Mouse (Mus musculus): ENCODE measurements around the gene Srp72. TPM values are rescaled to one million over a fixed set of nuclear protein-coding genes. Genes with fewer than 3 reads are reported as not detected.

Gene Srp72
- polyA plus RNA-seq, 1 experiment from 2014 or later, result 70.0 TPM

GRCm38 (mm10) chr5:76951106-76952027 lies 23.1 kb upstream of the Srp72 start, which contains the start of the genes Paics and Ppat:
TSS of gene Paics (plus strand) at chr5:76951307.
TSS of gene Ppat (minus strand) at chr5:76951578.
- WGBS, result under 1% methylated on average over 75 of the region's 81 CpGs
- DNase-seq (ENCODE audit: low spot score), result peak; percentile 100
- TF ChIP-seq CTCF (IDR thresholded peaks at IDR 0.05; ENCODE audit: low read depth), result peak; percentile 34

GRCm38 (mm10) chr5:76952112-76953040 lies 22.1 kb upstream of the Srp72 start:
- H3K4me3 ChIP-seq (replicated peaks; ENCODE audit: low read depth, low read length), result peak overlapping the region; percentile 68
- H3K4me2 ChIP-seq (ENCODE audit: low read length), result peak overlapping the region; percentile 92
- H3K4me1 ChIP-seq (replicated peaks; ENCODE audit: insufficient read depth, low read length), result peaks cover 2% of the 10 kb centered on the region; the same call in 1 of the 2 replicates
- H3K9ac ChIP-seq (ENCODE audit: low read depth, low read length), result peak overlapping the region; percentile 72
- H3K36me3 ChIP-seq (ENCODE audit: insufficient read depth, low read length), result peaks cover 15% of the 10 kb centered on the region
- no peaks in the 10 kb centered on the region for H3K9me3 ChIP-seq (replicated peaks; ENCODE audit: low read length)
- H3K27me3 ChIP-seq (ENCODE audit: insufficient read depth, low read length), result no peaks in the 10 kb centered on the region
- WGBS, result 13% methylated on average over 7 of the region's 7 CpGs
- TF ChIP-seq CTCF (IDR thresholded peaks at IDR 0.05; ENCODE audit: low read depth), result no peak
- no peak for ATAC-seq (replicated peaks; ENCODE audit: low FRiP score, low read depth)
- DNase-seq (ENCODE audit: low spot score), result peak; percentile 44
- H3K27ac ChIP-seq, result peak overlapping the region; percentile 90

More at GRCm38 (mm10) chr5:76951106-76952027, 23.1 kb upstream of the Srp72 start, which contains the start of the genes Paics and Ppat:
- H3K4me3 ChIP-seq (replicated peaks; ENCODE audit: low read depth, low read length), result peak within 1 kb of the TSS; percentile 68
- H3K36me3 ChIP-seq (ENCODE audit: insufficient read depth, low read length), result 0 out of 2 replicates have a peak, but pooled peaks cover 6% of the 10 kb centered on the region
- ATAC-seq (replicated peaks; ENCODE audit: low FRiP score, low read depth), result peak; percentile 97
- H3K9ac ChIP-seq (ENCODE audit: low read depth, low read length), result peak within 1 kb of the TSS; percentile 72
- H3K27me3 ChIP-seq (ENCODE audit: insufficient read depth, low read length), result no peaks in the 10 kb centered on the region
- H3K27ac ChIP-seq, result peak within 1 kb of the TSS; percentile 90
- peak within 1 kb of the TSS; percentile 92 for H3K4me2 ChIP-seq (ENCODE audit: low read length)
- no peaks in the 10 kb centered on the region for H3K9me3 ChIP-seq (replicated peaks; ENCODE audit: low read length)
- peaks cover 7% of the 10 kb centered on the region; the same call in 1 of the 2 replicates for H3K4me1 ChIP-seq (replicated peaks; ENCODE audit: insufficient read depth, low read length)

GRCm38 (mm10) chr5:76953794-76954193 lies 20.7 kb upstream of the Srp72 start:
- WGBS, result 66% methylated on average over 3 of the region's 3 CpGs
- H3K4me3 ChIP-seq (replicated peaks; ENCODE audit: low read depth, low read length), result no peak overlapping the region
- TF ChIP-seq CTCF (IDR thresholded peaks at IDR 0.05; ENCODE audit: low read depth), result no peak
- H3K4me2 ChIP-seq (ENCODE audit: low read length), result no peak overlapping the region
- H3K36me3 ChIP-seq (ENCODE audit: insufficient read depth, low read length), result peaks cover 27% of the 10 kb centered on the region
- 0 out of 2 replicates have a peak overlapping the region, but pooled peaks have one; percentile 18 for H3K9ac ChIP-seq (ENCODE audit: low read depth, low read length)
- no peaks in the 10 kb centered on the region for H3K4me1 ChIP-seq (replicated peaks; ENCODE audit: insufficient read depth, low read length)
- ATAC-seq (replicated peaks; ENCODE audit: low FRiP score, low read depth) (no peak), DNase-seq (ENCODE audit: low spot score) (no peak)
- H3K27ac ChIP-seq, result no peak overlapping the region
- no peaks in the 10 kb centered on the region for H3K9me3 ChIP-seq (replicated peaks; ENCODE audit: low read length)
- H3K27me3 ChIP-seq (ENCODE audit: insufficient read depth, low read length), result no peaks in the 10 kb centered on the region

GRCm38 (mm10) chr5:76954271-76954900 lies 20.1 kb upstream of the Srp72 start:
- H3K4me2 ChIP-seq (ENCODE audit: low read length), result no peak overlapping the region
- H3K9me3 ChIP-seq (replicated peaks; ENCODE audit: low read length), result no peaks in the 10 kb centered on the region
- H3K9ac ChIP-seq (ENCODE audit: low read depth, low read length), result 0 out of 2 replicates have a peak overlapping the region, but pooled peaks have one; percentile 18
- ATAC-seq (replicated peaks; ENCODE audit: low FRiP score, low read depth) (no peak), DNase-seq (ENCODE audit: low spot score) (no peak)
- no peak overlapping the region for H3K27ac ChIP-seq
- H3K4me1 ChIP-seq (replicated peaks; ENCODE audit: insufficient read depth, low read length), result no peaks in the 10 kb centered on the region
- 78% methylated on average over 6 of the region's 6 CpGs for WGBS
- no peaks in the 10 kb centered on the region for H3K27me3 ChIP-seq (ENCODE audit: insufficient read depth, low read length)
- H3K36me3 ChIP-seq (ENCODE audit: insufficient read depth, low read length), result peaks cover 30% of the 10 kb centered on the region
- no peak overlapping the region for H3K4me3 ChIP-seq (replicated peaks; ENCODE audit: low read depth, low read length)
- no peak for TF ChIP-seq CTCF (IDR thresholded peaks at IDR 0.05; ENCODE audit: low read depth)

- WGBS, result 86% methylated on average over 4 of the region's 4 CpGs
- Histone ChIP-seq H3K4me2 (ENCODE audit: low read length) (no peak overlapping the region), H3K27me3 (ENCODE audit: insufficient read depth, low read length) (no peaks in the 10 kb centered on the region), H3K36me3 (ENCODE audit: insufficient read depth, low read length) (peaks cover 36% of the 10 kb centered on the region), H3K4me3 (replicated peaks; ENCODE audit: low read depth, low read length) (no peak overlapping the region), H3K27ac (no peak overlapping the region), H3K9me3 (replicated peaks; ENCODE audit: low read length) (no peaks in the 10 kb centered on the region), H3K4me1 (replicated peaks; ENCODE audit: insufficient read depth, low read length) (no peaks in the 10 kb centered on the region), H3K9ac (ENCODE audit: low read depth, low read length) (no peak overlapping the region)
- ATAC-seq (replicated peaks; ENCODE audit: low FRiP score, low read depth) (no peak), DNase-seq (ENCODE audit: low spot score) (no peak)
- TF ChIP-seq CTCF (IDR thresholded peaks at IDR 0.05; ENCODE audit: low read depth), result no peak
These were observed 19.0 kb upstream of the Srp72 start for GRCm38 (mm10) chr5:76955474-76955873.

Data from kidney, postnatal 0 days (tissue).